Mouse (Mus musculus): ENCODE results near the gene 4931428L18Rik. TPM values are rescaled to one million over a fixed set of nuclear protein-coding genes. Genes with fewer than 3 reads are reported as not detected.

The 4931428L18Rik gene
- polyA plus RNA-seq, 1 experiment: 1.0 TPM

- Histone ChIP-seq H3K27me3 (ENCODE audit: control insufficient read depth, insufficient read depth, low read length, poor library complexity, severe bottlenecking) (no peaks in the 10 kb centered on the region), H3K9ac (ENCODE audit: low read depth, poor library complexity, severe bottlenecking) (no peak overlapping the region), H3K9me3 (replicated peaks; ENCODE audit: control insufficient read depth, insufficient read depth, low read length, poor library complexity, severe bottlenecking) (no peaks in the 10 kb centered on the region), H3K4me1 (ENCODE audit: control insufficient read depth, insufficient read depth, low read length) (no peaks in the 10 kb centered on the region), H3K36me3 (ENCODE audit: control insufficient read depth, insufficient read depth, low read length, poor library complexity, severe bottlenecking) (no peaks in the 10 kb centered on the region), H3K27ac (ENCODE audit: insufficient read depth, low read length) (no peak overlapping the region), H3K4me3 (ENCODE audit: low read depth, low read length) (no peak overlapping the region)
- TF ChIP-seq POLR2A (IDR thresholded peaks at IDR 0.05; ENCODE audit: insufficient read depth, low read length) (no peak), CTCF (IDR thresholded peaks at IDR 0.05; ENCODE audit: low read depth, low read length) (no peak), EP300 (IDR thresholded peaks at IDR 0.05; ENCODE audit: insufficient read depth, low read depth, low read length) (no peak)
Measured at GRCm38 (mm10) chr1:31102863-31103657, 119.4 kb downstream of the 4931428L18Rik start.

- Histone ChIP-seq H3K4me3 (ENCODE audit: low read depth, low read length) (no peak overlapping the region), H3K27ac (ENCODE audit: insufficient read depth, low read length) (no peak overlapping the region)
- TF ChIP-seq CTCF (IDR thresholded peaks at IDR 0.05; ENCODE audit: low read depth, low read length) (no peak), EP300 (IDR thresholded peaks at IDR 0.05; ENCODE audit: insufficient read depth, low read depth, low read length) (no peak), POLR2A (IDR thresholded peaks at IDR 0.05; ENCODE audit: insufficient read depth, low read length) (no peak)
Measured at GRCm38 (mm10) chr1:31102280-31102679, 120.2 kb downstream of the 4931428L18Rik start.

DNA sequence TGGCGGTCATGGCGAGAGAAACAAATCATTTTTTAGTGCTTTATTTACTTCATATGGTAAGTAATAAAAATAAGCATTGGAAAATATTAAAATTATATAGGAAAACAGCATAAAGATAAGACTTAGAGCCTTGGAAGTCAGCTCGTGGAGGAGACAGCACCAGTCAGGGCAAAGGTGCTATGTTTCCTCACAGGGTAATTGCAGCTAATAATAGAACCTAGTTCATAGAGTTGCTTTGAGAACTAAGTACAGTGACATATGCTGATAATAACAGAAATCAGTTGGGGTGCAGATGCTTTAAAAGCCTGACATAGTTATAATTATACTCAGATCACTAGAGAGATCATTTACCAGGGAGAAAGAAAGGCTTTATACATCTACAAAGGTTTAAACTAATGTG is 125.3 kb downstream of the 4931428L18Rik start:
- no peaks in the 10 kb centered on the region for H3K36me3 ChIP-seq (ENCODE audit: control insufficient read depth, insufficient read depth, low read length, poor library complexity, severe bottlenecking)
- H3K9ac ChIP-seq (ENCODE audit: low read depth, poor library complexity, severe bottlenecking): no peak overlapping the region
- H3K27ac ChIP-seq (ENCODE audit: insufficient read depth, low read length): no peak overlapping the region
- H3K27me3 ChIP-seq (ENCODE audit: control insufficient read depth, insufficient read depth, low read length, poor library complexity, severe bottlenecking): no peaks in the 10 kb centered on the region
- no peak overlapping the region for H3K4me3 ChIP-seq (ENCODE audit: low read depth, low read length)
- no peaks in the 10 kb centered on the region for H3K4me1 ChIP-seq (ENCODE audit: control insufficient read depth, insufficient read depth, low read length)
- no peak for TF ChIP-seq EP300 (IDR thresholded peaks at IDR 0.05; ENCODE audit: insufficient read depth, low read depth, low read length)
- no peak for TF ChIP-seq CTCF (IDR thresholded peaks at IDR 0.05; ENCODE audit: low read depth, low read length)
- TF ChIP-seq POLR2A (IDR thresholded peaks at IDR 0.05; ENCODE audit: insufficient read depth, low read length): no peak
- H3K9me3 ChIP-seq (replicated peaks; ENCODE audit: control insufficient read depth, insufficient read depth, low read length, poor library complexity, severe bottlenecking): no peaks in the 10 kb centered on the region

More at GRCm38 (mm10) chr1:31102280-31102679, 120.2 kb downstream of the 4931428L18Rik start:
- Histone ChIP-seq H3K9ac (ENCODE audit: low read depth, poor library complexity, severe bottlenecking) (no peak overlapping the region), H3K4me1 (ENCODE audit: control insufficient read depth, insufficient read depth, low read length) (no peaks in the 10 kb centered on the region), H3K36me3 (ENCODE audit: control insufficient read depth, insufficient read depth, low read length, poor library complexity, severe bottlenecking) (no peaks in the 10 kb centered on the region), H3K9me3 (replicated peaks; ENCODE audit: control insufficient read depth, insufficient read depth, low read length, poor library complexity, severe bottlenecking) (no peaks in the 10 kb centered on the region), H3K27me3 (ENCODE audit: control insufficient read depth, insufficient read depth, low read length, poor library complexity, severe bottlenecking) (no peaks in the 10 kb centered on the region)

GRCm38 (mm10) chr1:31096466-31096793 is 126.1 kb downstream of the 4931428L18Rik start:
- H3K27ac ChIP-seq (ENCODE audit: insufficient read depth, low read length): no peak overlapping the region
- no peak overlapping the region for H3K9ac ChIP-seq (ENCODE audit: low read depth, poor library complexity, severe bottlenecking)
- no peaks in the 10 kb centered on the region for H3K4me1 ChIP-seq (ENCODE audit: control insufficient read depth, insufficient read depth, low read length)
- no peak for TF ChIP-seq CTCF (IDR thresholded peaks at IDR 0.05; ENCODE audit: low read depth, low read length)
- no peak for TF ChIP-seq POLR2A (IDR thresholded peaks at IDR 0.05; ENCODE audit: insufficient read depth, low read length)
- TF ChIP-seq EP300 (IDR thresholded peaks at IDR 0.05; ENCODE audit: insufficient read depth, low read depth, low read length): no peak
- H3K4me3 ChIP-seq (ENCODE audit: low read depth, low read length): no peak overlapping the region
- no peaks in the 10 kb centered on the region for H3K27me3 ChIP-seq (ENCODE audit: control insufficient read depth, insufficient read depth, low read length, poor library complexity, severe bottlenecking)
- no peaks in the 10 kb centered on the region for H3K36me3 ChIP-seq (ENCODE audit: control insufficient read depth, insufficient read depth, low read length, poor library complexity, severe bottlenecking)
- no peaks in the 10 kb centered on the region for H3K9me3 ChIP-seq (replicated peaks; ENCODE audit: control insufficient read depth, insufficient read depth, low read length, poor library complexity, severe bottlenecking)

DNA sequence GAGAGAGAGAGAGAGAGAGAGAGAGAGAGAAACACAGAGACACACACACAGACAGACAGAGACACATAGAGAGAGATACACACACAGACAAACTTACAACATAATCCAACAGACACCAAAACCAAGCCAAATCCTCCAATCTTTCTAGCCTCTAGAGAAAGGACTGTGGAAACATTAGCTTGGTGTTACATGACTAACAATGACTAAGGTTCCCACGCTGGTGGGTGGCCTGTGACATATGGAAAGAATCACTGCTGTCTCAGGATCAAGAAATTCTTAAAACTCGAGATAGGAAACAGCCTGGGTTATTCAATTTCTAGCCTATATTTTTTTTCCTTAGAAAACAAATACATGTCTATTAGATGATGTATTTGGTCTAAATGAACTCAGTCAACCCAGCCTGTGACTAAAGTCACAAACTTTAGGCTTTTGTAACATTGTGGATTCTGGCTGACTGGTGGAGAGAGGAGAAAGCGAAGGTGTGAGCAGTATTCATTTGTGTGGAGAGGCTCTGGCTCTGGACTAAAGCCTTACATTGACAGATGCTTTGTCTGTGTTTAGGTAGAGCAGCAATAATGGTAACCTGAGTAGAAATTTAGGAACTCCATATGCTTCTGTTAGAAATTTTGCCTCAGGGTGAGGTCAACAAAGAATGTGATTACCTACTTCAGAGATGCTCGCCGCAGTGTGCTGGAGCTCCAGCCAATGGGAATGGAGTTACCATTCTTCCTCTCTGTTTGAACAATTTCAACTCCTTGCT is 126.6 kb downstream of the 4931428L18Rik start:
- Histone ChIP-seq H3K4me3 (ENCODE audit: low read depth, low read length) (no peak overlapping the region), H3K9ac (ENCODE audit: low read depth, poor library complexity, severe bottlenecking) (no peak overlapping the region), H3K27ac (ENCODE audit: insufficient read depth, low read length) (no peak overlapping the region), H3K36me3 (ENCODE audit: control insufficient read depth, insufficient read depth, low read length, poor library complexity, severe bottlenecking) (no peaks in the 10 kb centered on the region), H3K9me3 (replicated peaks; ENCODE audit: control insufficient read depth, insufficient read depth, low read length, poor library complexity, severe bottlenecking) (no peaks in the 10 kb centered on the region), H3K4me1 (ENCODE audit: control insufficient read depth, insufficient read depth, low read length) (no peaks in the 10 kb centered on the region), H3K27me3 (ENCODE audit: control insufficient read depth, insufficient read depth, low read length, poor library complexity, severe bottlenecking) (no peaks in the 10 kb centered on the region)
- TF ChIP-seq POLR2A (IDR thresholded peaks at IDR 0.05; ENCODE audit: insufficient read depth, low read length): no peak

- TF ChIP-seq EP300 (IDR thresholded peaks at IDR 0.05; ENCODE audit: insufficient read depth, low read depth, low read length) (no peak), CTCF (IDR thresholded peaks at IDR 0.05; ENCODE audit: low read depth, low read length) (no peak), POLR2A (IDR thresholded peaks at IDR 0.05; ENCODE audit: insufficient read depth, low read length) (no peak)
- Histone ChIP-seq H3K36me3 (ENCODE audit: control insufficient read depth, insufficient read depth, low read length, poor library complexity, severe bottlenecking) (no peaks in the 10 kb centered on the region), H3K4me3 (ENCODE audit: low read depth, low read length) (no peak overlapping the region), H3K27me3 (ENCODE audit: control insufficient read depth, insufficient read depth, low read length, poor library complexity, severe bottlenecking) (no peaks in the 10 kb centered on the region), H3K9me3 (replicated peaks; ENCODE audit: control insufficient read depth, insufficient read depth, low read length, poor library complexity, severe bottlenecking) (no peaks in the 10 kb centered on the region), H3K9ac (ENCODE audit: low read depth, poor library complexity, severe bottlenecking) (no peak overlapping the region), H3K4me1 (ENCODE audit: control insufficient read depth, insufficient read depth, low read length) (no peaks in the 10 kb centered on the region), H3K27ac (ENCODE audit: insufficient read depth, low read length) (no peak overlapping the region)
Measured at GRCm38 (mm10) chr1:31094792-31095191, 127.7 kb downstream of the 4931428L18Rik start.

Data from ES-Bruce4 (cell line).